Mouse (Mus musculus) kidney, adult 10 weeks (tissue): ENCODE results near the gene Add3. TPM values are rescaled to one million over a fixed set of nuclear protein-coding genes. Genes with fewer than 3 reads are reported as not detected.

Experiments
- polyA plus RNA-seq: library from polyadenylated mRNA; stranded (reverse); fragments of 350-450 nt; fragmentation: Illumina TruSeq; extraction: RNeasy Lipid Tissue Mini Kit (QIAGEN cat#74804); gene quantifications from one replicate; pipeline ENCODE4 v1.2.3, GENCODE M21; 2014; ENCODE audit warnings: low read depth, low replicate concordance

The Add3 gene
- 110 TPM for polyA plus RNA-seq

GRCm38 (mm10) chr19:53140044-53140803, at the start of gene Add3:
Gene Add3 (plus strand): TSS chr19:53140443.

Other genes with a start within 250 kb of the Add3 start
- 56.9 TPM for gene Xpnpep1, start 100.2 kb upstream of the Add3 start, polyA plus RNA-seq
- gene Mxi1, start 170.1 kb downstream of the Add3 start, polyA plus RNA-seq = 73.9 TPM
- gene Gm10197, start 231.3 kb downstream of the Add3 start, polyA plus RNA-seq = not detected